Mouse (Mus musculus): ENCODE measurements around the gene Lyar.

Gene Lyar

DNA sequence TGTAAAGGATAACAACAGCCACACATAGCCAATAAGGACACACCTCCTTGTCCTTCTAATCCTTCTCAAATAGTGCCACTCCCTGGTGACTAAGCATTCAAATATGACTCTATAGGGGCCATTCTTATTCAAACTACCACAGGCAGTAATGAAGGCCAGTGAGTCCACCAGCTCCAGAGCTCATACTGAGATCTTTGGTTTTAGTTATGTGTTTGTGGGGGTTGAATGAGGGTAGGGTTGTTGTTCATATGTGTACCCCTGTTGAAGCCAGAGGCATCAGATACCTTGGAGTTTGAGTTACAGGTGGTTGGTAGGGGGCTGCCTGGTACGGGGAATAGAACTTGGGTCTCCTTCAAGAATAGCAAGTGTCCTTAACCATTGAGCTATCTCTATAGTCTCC is 36.3 kb downstream of the Lyar start:
- DNase-seq, result no peak

DNA sequence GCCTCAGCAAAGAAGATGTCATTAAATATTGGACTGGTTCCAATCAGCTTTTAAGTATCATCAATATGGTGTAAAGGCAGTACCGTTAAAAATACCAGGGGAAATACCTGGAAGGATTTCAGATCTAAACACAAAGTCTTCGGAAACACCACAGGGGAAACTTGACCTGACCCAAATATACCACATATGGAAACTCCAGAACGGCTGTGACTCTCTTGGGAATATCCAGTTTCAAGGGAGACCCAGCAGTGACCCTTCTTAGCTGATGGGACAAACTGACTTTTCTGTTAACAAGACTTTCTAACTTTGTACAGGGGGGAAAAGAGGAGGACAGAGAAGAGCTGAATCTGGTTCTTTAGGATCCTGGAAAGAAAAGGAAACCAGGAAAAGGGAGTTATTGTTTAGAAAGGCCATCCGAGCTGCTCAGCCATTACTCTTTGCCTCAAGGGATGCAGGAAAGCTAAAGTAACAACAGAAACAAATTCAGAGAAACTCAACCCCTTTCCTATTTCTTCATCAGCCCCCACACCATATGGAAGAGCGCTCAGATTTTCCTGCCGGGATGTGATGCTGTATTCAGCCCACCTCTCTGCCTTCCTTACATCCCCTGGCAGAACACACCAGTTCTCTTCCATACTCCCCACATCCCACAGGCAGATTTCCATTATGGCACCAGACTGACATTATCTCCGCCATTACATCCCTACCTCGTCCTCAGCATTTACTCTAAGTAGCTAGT is 37.9 kb downstream of the Lyar start:
- peak; percentile 39 for DNase-seq

DNA sequence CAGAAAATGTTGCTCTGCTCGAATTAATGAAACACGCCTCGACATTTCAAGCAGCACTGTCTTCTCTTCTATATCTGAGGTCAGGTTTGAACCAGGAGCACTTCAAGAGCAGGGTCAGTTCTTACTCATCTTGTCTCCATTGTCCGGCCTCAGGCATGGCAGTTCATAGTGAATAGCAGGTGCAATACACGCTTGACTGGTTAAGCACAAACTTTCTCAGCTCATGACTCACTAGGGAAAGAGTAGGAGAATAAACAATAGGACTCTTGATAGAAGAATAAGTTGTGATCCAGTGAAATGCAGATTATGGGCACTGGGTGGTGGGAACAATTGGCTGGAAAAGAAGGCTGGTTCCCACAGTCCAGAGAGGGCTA is 38.5 kb downstream of the Lyar start:
- no peak for DNase-seq

GRCm38 (mm10) chr5:38259455-38260106 is 39.3 kb downstream of the Lyar start:
- DNase-seq, result no peak

DNA sequence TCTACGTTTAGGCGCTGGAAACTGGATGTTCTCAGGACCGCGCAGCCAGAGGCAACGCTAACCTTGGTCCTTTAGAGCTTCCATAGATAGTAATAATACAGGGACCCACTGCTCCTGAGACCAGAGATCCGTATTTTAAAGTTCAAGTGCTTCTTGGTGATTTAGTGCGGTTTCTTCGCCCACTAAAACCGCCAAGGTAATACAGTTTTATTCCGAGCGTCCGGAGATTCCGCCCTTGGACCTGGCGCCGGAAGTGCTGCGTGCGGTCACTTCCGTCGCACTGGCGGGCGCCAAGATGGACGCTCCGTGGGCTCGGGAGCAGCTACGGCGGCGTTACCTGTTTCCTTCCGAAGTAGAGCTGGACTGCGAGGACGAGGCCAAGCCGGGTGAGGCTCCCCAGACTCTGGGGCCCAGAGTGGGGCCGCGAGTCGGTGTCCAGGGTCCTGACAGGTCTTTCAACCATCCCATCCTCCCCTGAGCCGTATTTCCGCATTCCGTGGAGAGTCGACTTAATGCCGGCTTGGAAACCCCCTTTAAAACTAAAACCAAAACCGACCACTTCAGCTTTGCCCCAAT is 39.9 kb downstream of the Lyar start, which contains the start of gene Tmem128:
Gene Tmem128, plus strand, starts transcription at position 79 of the 576 bp plus-strand sequence.
- DNase-seq, result peak; percentile 74

GRCm38 (mm10) chr5:38270942-38271341 is 50.7 kb downstream of the Lyar start:
- DNase-seq, result no peak

- no peak for DNase-seq
These were observed 53.6 kb downstream of the Lyar start for GRCm38 (mm10) chr5:38273831-38274230.

- no peak for DNase-seq
These were observed 55.5 kb downstream of the Lyar start, which contains the start of gene Otop1 for GRCm38 (mm10) chr5:38275771-38276170. Gene Otop1, plus strand, starts transcription at chr5:38275972.

DNA sequence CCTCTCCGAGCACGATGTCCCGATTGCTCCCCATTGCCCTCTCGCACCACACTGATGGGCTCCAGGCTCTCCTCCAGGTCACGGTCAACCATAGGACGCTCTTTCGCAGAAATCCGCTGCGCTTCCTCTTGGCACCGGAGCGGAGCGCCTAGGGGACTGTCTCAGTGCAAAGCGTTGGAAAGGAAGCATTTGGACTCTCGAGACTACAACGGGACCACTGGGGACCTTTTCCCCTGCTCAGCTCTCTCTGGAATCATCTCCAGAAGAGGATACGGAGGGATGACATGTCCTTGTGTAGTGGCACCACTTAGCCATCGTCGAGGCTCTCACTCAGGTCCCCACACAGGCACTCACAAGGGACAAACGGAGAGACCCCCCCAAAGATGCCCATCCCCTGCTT is 56.2 kb downstream of the Lyar start:
- DNase-seq, result no peak

GRCm38 (mm10) chr5:38277098-38277866 is 57.0 kb downstream of the Lyar start:
- no peak for DNase-seq

GRCm38 (mm10) chr5:38277936-38278600 is 57.8 kb downstream of the Lyar start:
- DNase-seq, result no peak

DNA sequence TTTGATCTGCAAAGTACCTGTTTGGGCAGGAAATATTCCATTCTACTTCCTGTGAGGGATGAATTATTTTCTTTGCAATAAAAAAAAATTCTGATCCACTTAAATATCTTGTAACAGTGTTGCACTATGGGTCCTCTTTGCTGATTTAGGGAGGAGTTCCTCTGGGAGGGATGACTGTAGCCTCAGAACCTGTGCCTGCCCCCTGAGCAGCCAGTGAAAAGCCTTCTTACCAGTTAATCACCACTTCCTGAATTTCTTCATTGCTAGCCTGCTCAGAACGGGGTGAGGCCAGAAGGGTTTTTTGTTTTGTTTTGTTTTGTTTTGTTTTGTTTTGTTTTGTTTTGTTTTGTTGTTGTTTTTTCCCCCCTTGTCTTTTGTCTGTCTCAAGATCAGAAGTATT is 59.8 kb downstream of the Lyar start:
- no peak for DNase-seq

Measured in right cerebral cortex, adult 18-20 months (tissue).